8 mouse cellular contexts compared by ENCODE assay signal in the genomic region with DNA sequence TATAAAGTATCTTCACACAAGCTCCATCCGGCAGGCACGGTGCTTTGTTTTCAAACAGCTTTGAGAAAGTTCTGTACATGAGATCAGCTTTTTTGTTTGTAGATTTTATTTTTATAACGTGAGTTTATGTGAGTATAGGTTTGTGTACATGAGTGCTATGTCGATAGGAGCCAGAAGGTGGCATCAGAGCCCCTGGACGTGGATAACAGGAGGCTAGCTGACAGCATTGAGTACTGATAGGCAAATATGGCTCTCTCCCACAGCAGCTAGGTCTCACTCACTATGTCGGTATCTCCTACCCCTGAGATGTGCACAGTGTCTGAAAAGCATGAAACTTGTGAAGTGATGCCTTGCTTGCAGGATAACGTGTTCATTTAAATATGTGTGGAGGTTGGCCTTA. TPM values are rescaled to one million over a fixed set of nuclear protein-coding genes. Genes with fewer than 3 reads are reported as not detected.
DNase-seq lines count a peak whose midpoint lies in the region; ATAC-seq lines count a peak whose summit lies in the region.

No protein-coding gene starts in this region.

- peaks cover 8% of the 10 kb centered on the region for H3K4me1 ChIP-seq in forebrain, embryonic 11.5 days (replicated peaks; ENCODE audit: control insufficient read depth, insufficient read depth, low read length)
- peaks cover 11% of the 10 kb centered on the region for H3K4me1 ChIP-seq in forebrain, embryonic 16.5 days (replicated peaks; ENCODE audit: control insufficient read depth, insufficient read depth, low read length)
- H3K4me1 ChIP-seq in embryonic facial prominence, embryonic 10.5 days, result peaks cover 22% of the 10 kb centered on the region

- H3K9me3 ChIP-seq in forebrain, embryonic 11.5 days (ENCODE audit: control insufficient read depth, low read length), result no peaks in the 10 kb centered on the region
- no peaks in the 10 kb centered on the region for H3K9me3 ChIP-seq in forebrain, embryonic 16.5 days (ENCODE audit: control insufficient read depth, low read length)
- no peaks in the 10 kb centered on the region for H3K9me3 ChIP-seq in embryonic facial prominence, embryonic 10.5 days

- H3K4me2 ChIP-seq in forebrain, embryonic 11.5 days (ENCODE audit: low read depth, low read length, severe bottlenecking), result no peak overlapping the region
- no peak overlapping the region for H3K4me2 ChIP-seq in forebrain, embryonic 16.5 days (ENCODE audit: low read length)

- DNase-seq in forebrain, embryonic 11.5 days (ENCODE audit: low spot score), result peak; percentile 69
- peak; percentile 88 for DNase-seq in 3T3-L1 (ENCODE audit: low read depth, low spot score)
- peak; percentile 20 to 38 for DNase-seq in adrenal gland, adult 18-20 months (ENCODE audit: low spot score in 2 of 2)
- peak; percentile 48 for DNase-seq in embryonic facial prominence, embryonic 10.5 days (ENCODE audit: low spot score)
- peak; percentile 62 to 81 for DNase-seq in kidney, postnatal 36 days
- DNase-seq in lung, postnatal 14 days, result peak; percentile 65
- peak; percentile 11 for DNase-seq in skeletal muscle tissue, adult 2 months (ENCODE audit: low read depth, low spot score)

- no peaks in the 10 kb centered on the region for H3K36me3 ChIP-seq in forebrain, embryonic 11.5 days (ENCODE audit: control insufficient read depth, insufficient read depth, low read length)
- H3K36me3 ChIP-seq in forebrain, embryonic 16.5 days (ENCODE audit: control insufficient read depth, insufficient read depth), result no peaks in the 10 kb centered on the region
- H3K36me3 ChIP-seq in embryonic facial prominence, embryonic 10.5 days (replicated peaks), result peaks cover 24% of the 10 kb centered on the region

- WGBS in forebrain, embryonic 11.5 days, result 34% methylated on average over 7 of the region's 7 CpGs
- 37% methylated on average over 7 of the region's 7 CpGs for WGBS in forebrain, embryonic 16.5 days
- 38% methylated on average over 7 of the region's 7 CpGs for WGBS in embryonic facial prominence, embryonic 10.5 days

- no peak for ATAC-seq in forebrain, embryonic 11.5 days (replicated peaks; ENCODE audit: low FRiP score)
- ATAC-seq in forebrain, embryonic 16.5 days, result no peak

- H3K27me3 ChIP-seq in forebrain, embryonic 11.5 days (ENCODE audit: control insufficient read depth, insufficient read depth, low read length), result no peaks in the 10 kb centered on the region
- no peaks in the 10 kb centered on the region for H3K27me3 ChIP-seq in forebrain, embryonic 16.5 days (replicated peaks; ENCODE audit: control insufficient read depth, insufficient read depth, low read length)
- H3K27me3 ChIP-seq in embryonic facial prominence, embryonic 10.5 days (replicated peaks; ENCODE audit: low read depth, poor library complexity, severe bottlenecking), result no peaks in the 10 kb centered on the region

- H3K4me3 ChIP-seq in forebrain, embryonic 11.5 days (ENCODE audit: low read depth, low read length), result no peak overlapping the region
- no peak overlapping the region for H3K4me3 ChIP-seq in forebrain, embryonic 16.5 days (replicated peaks; ENCODE audit: low read length)
- no peak overlapping the region for H3K4me3 ChIP-seq in embryonic facial prominence, embryonic 10.5 days

- no peak overlapping the region for H3K27ac ChIP-seq in forebrain, embryonic 11.5 days (ENCODE audit: low read depth, low read length)
- no peak overlapping the region for H3K27ac ChIP-seq in forebrain, embryonic 16.5 days (ENCODE audit: low read length)
- no peak overlapping the region for H3K27ac ChIP-seq in embryonic facial prominence, embryonic 10.5 days (replicated peaks)

- H3K9ac ChIP-seq in forebrain, embryonic 11.5 days (ENCODE audit: low read length), result no peak overlapping the region; the same call in 1 of the 2 replicates
- no peak overlapping the region for H3K9ac ChIP-seq in forebrain, embryonic 16.5 days (replicated peaks; ENCODE audit: low read depth, low read length)

RNA-seq across cellular contexts. Expression of a gene that starts 1.3 kb away (rescaled TPM):
- 83.7 and 92.1 TPM in 2 replicates for polyA plus RNA-seq in forebrain, embryonic 11.5 days (2014; fragmentation: Nextera tagmentation; extraction: Ambion mirVana)
- polyA plus RNA-seq in forebrain, embryonic 16.5 days (2015; fragmentation: Nextera tagmentation; extraction: Ambion mirVana), result 24.1 and 25.3 TPM in 2 replicates
- total RNA-seq in adrenal gland, adult 18-20 months (2021), result 1 to 10 TPM; 4.8 to 6.0 TPM
- polyA plus RNA-seq in embryonic facial prominence, embryonic 10.5 days (2016; fragmentation: Nextera tagmentation; extraction: Ambion mirVana), result 83.9 and 84.1 TPM in 2 replicates

RNA-seq across cellular contexts. Expression of a gene that starts 48.2 kb away (rescaled TPM):
- polyA plus RNA-seq in forebrain, embryonic 11.5 days (2014; fragmentation: Nextera tagmentation; extraction: Ambion mirVana), result 8.3 and 8.5 TPM in 2 replicates
- polyA plus RNA-seq in forebrain, embryonic 16.5 days (2015; fragmentation: Nextera tagmentation; extraction: Ambion mirVana), result 26.2 and 30.0 TPM in 2 replicates
- 10 to 100 TPM; 22.3 to 24.6 TPM for total RNA-seq in adrenal gland, adult 18-20 months (2021)
- polyA plus RNA-seq in embryonic facial prominence, embryonic 10.5 days (2016; fragmentation: Nextera tagmentation; extraction: Ambion mirVana), result 6.2 TPM in 2 replicates

RNA-seq across cellular contexts. Expression of a gene that starts 48.3 kb away (rescaled TPM):
- polyA plus RNA-seq in forebrain, embryonic 11.5 days (2014; fragmentation: Nextera tagmentation; extraction: Ambion mirVana), result 6.1 and 8.4 TPM in 2 replicates
- polyA plus RNA-seq in forebrain, embryonic 16.5 days (2015; fragmentation: Nextera tagmentation; extraction: Ambion mirVana), result 11.4 and 14.7 TPM in 2 replicates
- 1 to 10 TPM; 3.0 to 6.1 TPM for total RNA-seq in adrenal gland, adult 18-20 months (2021)
- 4.7 and 6.0 TPM in 2 replicates for polyA plus RNA-seq in embryonic facial prominence, embryonic 10.5 days (2016; fragmentation: Nextera tagmentation; extraction: Ambion mirVana)

RNA-seq across cellular contexts. Expression of a gene that starts 54.2 kb away (rescaled TPM):
- 55.1 and 58.4 TPM in 2 replicates for polyA plus RNA-seq in forebrain, embryonic 11.5 days (2014; fragmentation: Nextera tagmentation; extraction: Ambion mirVana)
- 39.7 and 40.6 TPM in 2 replicates for polyA plus RNA-seq in forebrain, embryonic 16.5 days (2015; fragmentation: Nextera tagmentation; extraction: Ambion mirVana)
- 100 to 1,000 TPM; 102 to 160 TPM for total RNA-seq in adrenal gland, adult 18-20 months (2021)
- 20.9 and 27.8 TPM in 2 replicates for polyA plus RNA-seq in embryonic facial prominence, embryonic 10.5 days (2016; fragmentation: Nextera tagmentation; extraction: Ambion mirVana)

Comparison
In these comparisons a context has a peak if more than half of its experiments do, and no peak if none do; other contexts are left out.
1. DNase-seq: peak in every context shown above with its lines; median percentile 88 in 3T3-L1; 72 in kidney, postnatal 36 days; 69 in forebrain, embryonic 11.5 days; 65 in lung, postnatal 14 days; 48 in embryonic facial prominence, embryonic 10.5 days; 29 in adrenal gland, adult 18-20 months; 11 in skeletal muscle tissue, adult 2 months.